Mouse (Mus musculus) left cerebral cortex, adult 9 months (tissue): Measurements from ENCODE around the gene Gm19345.

Source experiments
- DNase-seq, 2 experiments: peaks; one replicate each; pipeline ENCODE4 v3.0.0; 2022; ENCODE audit warnings: low spot score in 2 of 2

Gm19345 gene

DNA sequence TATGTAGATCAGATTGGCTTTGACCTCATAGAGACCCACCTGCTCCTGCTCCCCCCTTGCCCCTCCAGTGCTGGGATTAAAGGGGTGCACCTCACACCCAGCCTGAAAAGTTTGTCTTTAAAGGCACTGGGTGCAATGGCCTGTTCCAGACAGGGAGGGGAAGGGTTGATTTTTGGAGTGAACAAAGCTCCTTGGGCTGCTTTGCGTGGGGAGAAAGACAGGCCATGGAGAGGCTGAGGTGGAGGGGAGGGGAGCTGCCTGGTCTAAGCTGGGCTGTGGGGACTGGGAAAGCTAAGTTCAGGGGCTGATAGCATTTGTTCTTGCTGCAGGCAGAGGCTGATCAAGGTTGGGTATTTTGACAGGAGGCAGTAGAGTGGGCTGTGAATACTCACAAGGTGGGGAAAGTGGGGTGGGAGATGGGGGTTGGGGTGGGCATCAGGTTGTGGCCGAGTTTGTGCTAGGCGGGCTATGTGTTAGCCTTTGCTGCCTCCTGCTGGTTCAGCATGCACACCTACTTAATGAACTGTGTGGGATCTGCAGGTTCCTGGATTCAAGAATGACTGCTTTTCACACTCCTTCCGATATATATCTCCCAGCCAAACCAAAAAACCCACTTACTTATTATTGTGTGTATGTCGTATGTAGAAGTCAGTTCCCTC lies 20.3 kb downstream of the Gm19345 start:
- DNase-seq: no peak

DNA sequence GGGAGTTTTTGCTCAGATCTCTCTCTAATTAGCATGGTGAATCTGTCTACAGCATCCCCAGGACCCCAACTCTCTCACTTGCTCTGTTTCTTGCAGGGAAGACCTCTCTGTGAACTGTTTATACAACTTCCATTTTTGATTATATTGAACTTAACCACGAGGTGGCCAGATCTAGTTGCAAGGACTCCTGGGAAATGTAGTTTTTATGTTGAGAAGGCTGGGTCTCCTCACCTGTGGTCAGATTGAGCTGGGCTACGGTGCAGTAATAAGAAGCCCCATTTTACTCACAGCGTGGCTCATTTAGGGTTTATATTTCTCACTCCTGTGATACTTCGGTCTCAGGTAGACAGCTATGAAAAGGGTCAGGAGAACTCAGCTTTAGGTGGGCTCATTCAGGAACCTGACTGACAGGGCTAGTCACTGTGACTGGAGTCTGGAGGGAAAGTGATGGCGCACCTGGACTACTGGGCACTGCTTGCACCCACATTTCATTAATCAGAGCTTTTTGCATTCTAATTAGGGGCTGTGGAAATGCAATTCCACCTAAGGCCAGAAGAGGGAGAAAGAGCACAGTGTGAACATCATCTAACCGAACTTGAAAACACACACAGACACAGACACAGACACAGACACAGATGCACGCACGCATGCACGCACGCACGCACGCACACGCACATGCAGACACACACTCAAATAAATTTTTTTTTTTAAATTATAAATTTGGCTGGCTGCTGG lies 24.3 kb downstream of the Gm19345 start:
- DNase-seq: peak in 1 of 2 experiments; percentile 58

DNA sequence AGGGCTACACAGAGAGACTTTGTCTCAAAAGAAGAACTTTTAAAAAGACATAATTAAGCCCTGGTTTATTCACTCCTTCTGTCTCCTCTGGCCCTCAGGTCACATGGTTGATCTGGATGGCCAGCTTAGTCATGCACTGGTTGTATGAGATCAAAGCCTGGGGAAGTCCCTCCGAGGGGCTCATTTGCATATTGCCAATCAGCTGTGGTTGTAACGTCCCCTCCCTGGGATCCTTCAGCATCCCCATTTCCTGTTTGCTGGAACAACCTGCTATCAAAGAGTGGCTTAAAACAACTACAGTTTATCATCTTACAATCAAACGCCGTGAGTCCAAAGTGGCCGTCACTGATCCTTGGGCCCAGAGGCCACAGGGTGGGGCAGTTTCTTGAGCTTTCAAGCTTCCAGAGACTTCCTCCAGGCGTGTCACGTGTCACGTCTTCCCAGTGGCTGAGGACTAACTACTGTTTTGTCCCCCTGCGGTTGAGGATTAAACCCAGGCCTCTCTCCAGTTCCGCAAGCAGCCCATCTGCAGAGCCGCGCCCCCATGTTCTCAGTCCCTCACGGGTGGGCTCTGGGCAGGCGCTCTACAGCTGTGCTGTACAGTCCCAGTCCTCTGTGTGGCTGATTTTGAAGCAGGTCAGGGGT lies 25.1 kb downstream of the Gm19345 start:
- no peak for DNase-seq

DNA sequence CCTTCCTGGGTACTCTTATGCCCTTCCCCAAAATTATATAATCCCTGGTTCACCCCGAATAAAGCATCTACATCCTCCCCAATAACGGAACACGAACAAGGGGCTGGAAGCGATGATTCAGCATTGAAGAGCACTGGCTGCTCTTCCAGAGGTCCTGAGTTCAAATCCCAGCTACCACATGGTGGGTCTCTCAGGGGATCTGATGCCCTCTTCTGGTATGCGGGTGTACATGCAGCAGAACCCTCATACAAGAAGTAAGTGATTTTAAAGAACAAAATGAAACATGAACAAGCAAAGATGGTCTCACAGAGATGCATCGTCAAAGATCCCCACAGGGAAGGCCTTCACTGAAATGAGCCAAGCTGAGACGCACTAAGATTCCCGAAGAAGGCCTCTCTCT lies 29.0 kb downstream of the Gm19345 start:
- DNase-seq: no peak

DNA sequence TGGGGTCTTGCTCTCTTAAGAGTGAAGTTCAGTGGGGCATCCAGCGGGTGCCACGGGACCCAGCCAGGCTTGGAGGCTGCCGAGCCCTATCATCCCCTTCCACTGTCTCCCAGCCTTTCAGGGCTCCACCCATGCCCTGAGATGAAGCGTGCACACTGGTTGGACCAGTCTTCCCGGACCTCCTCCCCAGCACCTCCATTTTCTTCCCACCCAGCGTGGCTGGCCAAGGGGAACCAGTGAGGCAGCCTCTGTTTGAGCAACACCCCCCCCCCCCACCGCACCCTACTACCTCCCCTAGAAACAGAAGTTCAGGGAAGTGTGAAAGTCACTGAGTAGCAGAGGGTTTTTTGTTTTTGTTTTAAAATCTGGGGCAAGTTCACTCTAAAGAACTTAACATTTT lies 36.0 kb downstream of the Gm19345 start, which contains the start of gene Ceacam19:
Gene Ceacam19, minus strand, starts transcription at position 117 of the 400 bp plus-strand sequence.
- no peak for DNase-seq

DNA sequence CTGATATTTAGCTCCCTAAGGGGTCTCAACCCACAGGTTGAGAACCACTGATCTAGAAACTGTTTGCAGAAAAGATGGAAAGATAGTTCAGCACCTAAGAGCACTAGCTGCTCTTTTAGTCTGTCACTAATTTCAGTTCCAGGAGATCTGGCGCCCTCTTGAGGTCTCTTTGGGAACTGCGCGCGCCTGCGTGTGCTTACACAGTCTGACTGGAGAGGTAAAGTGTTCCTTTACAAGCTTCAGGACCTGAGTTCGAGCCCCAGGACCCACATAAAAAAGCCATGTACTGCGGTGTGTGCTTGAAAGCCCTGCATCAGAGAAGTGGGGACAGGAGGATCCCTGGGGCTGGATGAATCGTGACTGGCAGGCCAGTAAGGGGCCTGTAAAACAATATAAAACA lies 38.1 kb downstream of the Gm19345 start:
- peak in 1 of 2 experiments; percentile 24 for DNase-seq
